Comparison of ENCODE assay signal across 26 mouse cellular contexts in genomic region chr10:89850951-89851350, GRCm38 (mm10). TPM values are rescaled to one million over a fixed set of nuclear protein-coding genes. Genes with fewer than 3 reads are reported as not detected.
"Had no signal": no experiment of that assay in that cellular context is flagged by ENCODE, and none has a peak within 500 bp of the region (broad histone marks: within the 10 kb centered on the region; RNA-seq: fewer than 3 reads in every experiment).

No protein-coding gene starts in this region.

- H3K4me1 ChIP-seq: heart, embryonic 10.5 days; heart, embryonic 12.5 days; hindbrain, embryonic 10.5 days; hindbrain, embryonic 12.5 days; intestine, embryonic 15.5 days; limb, embryonic 12.5 days; liver, embryonic 13.5 days; liver, embryonic 15.5 days had no signal

- H3K9me3 ChIP-seq: hindbrain, embryonic 10.5 days; hindbrain, embryonic 12.5 days; intestine, embryonic 15.5 days; liver, embryonic 13.5 days; liver, embryonic 15.5 days had no signal

- H3K4me2 ChIP-seq: heart, embryonic 12.5 days; hindbrain, embryonic 12.5 days; hindbrain, embryonic 14.5 days; intestine, embryonic 15.5 days; limb, embryonic 12.5 days; liver, embryonic 11.5 days; liver, embryonic 13.5 days; liver, embryonic 15.5 days had no signal

- ATAC-seq: forebrain, embryonic 16.5 days; hindbrain, embryonic 16.5 days; inflammation-experienced regulatory T-cells, adult 6 months; intestine, embryonic 15.5 days; intestine, postnatal 0 days; liver, postnatal 0 days had no signal

- H3K36me3 ChIP-seq: heart, embryonic 10.5 days; heart, embryonic 12.5 days; hindbrain, embryonic 10.5 days; hindbrain, embryonic 12.5 days; intestine, embryonic 15.5 days; limb, embryonic 12.5 days; liver, embryonic 13.5 days; liver, embryonic 15.5 days had no signal

- H3K4me3 ChIP-seq: gastrocnemius, adult 2 months; heart, adult 2 months; heart, embryonic 10.5 days; heart, embryonic 12.5 days; hindbrain, embryonic 10.5 days; hindbrain, embryonic 12.5 days; intestine, embryonic 15.5 days; limb, embryonic 12.5 days; liver, embryonic 13.5 days; liver, embryonic 15.5 days had no signal

- H3K27me3 ChIP-seq: heart, embryonic 12.5 days; hindbrain, embryonic 12.5 days; intestine, embryonic 15.5 days; limb, embryonic 12.5 days; liver, embryonic 13.5 days; liver, embryonic 15.5 days had no signal

- H3K27ac ChIP-seq: gastrocnemius, adult 2 months; heart, adult 2 months; heart, embryonic 10.5 days; hindbrain, embryonic 10.5 days; hindbrain, embryonic 12.5 days; hindbrain, embryonic 14.5 days; intestine, embryonic 15.5 days; limb, embryonic 12.5 days; liver, embryonic 13.5 days; liver, embryonic 15.5 days had no signal

- H3K9ac ChIP-seq: heart, embryonic 12.5 days; hindbrain, embryonic 12.5 days; hindbrain, embryonic 14.5 days; intestine, embryonic 15.5 days; limb, embryonic 12.5 days; liver, embryonic 13.5 days; liver, embryonic 15.5 days; liver, postnatal 0 days had no signal

- DNase-seq: gastrocnemius, adult 2 months; gastrocnemius, postnatal 10 days; gastrocnemius, postnatal 25 days; heart, adult 2 months; heart, postnatal 10 days; heart, postnatal 4 days; layer of hippocampus, adult 9-11 months; layer of hippocampus, postnatal 36 days; left cerebral cortex, postnatal 4 days; liver; liver, embryonic 13.5 days; liver, postnatal 0 days; lung, adult 2 months had no signal

RNA-seq across cellular contexts. Expression of gene Anks1b, which starts 22.4 kb away (rescaled TPM):
- polyA plus RNA-seq: liver, postnatal 0 days had no signal
